Mouse (Mus musculus) lung, adult 10 weeks (tissue): ENCODE measurements around the gene Sumo1. TPM values are rescaled to one million over a fixed set of nuclear protein-coding genes. Genes with fewer than 3 reads are reported as not detected.

ENCODE experiments used
- polyA plus RNA-seq: library from polyadenylated mRNA; stranded (reverse); fragments of 350-450 nt; fragmentation: Illumina TruSeq; extraction: RNeasy Lipid Tissue Mini Kit (QIAGEN cat#74804); gene quantifications from one replicate; pipeline ENCODE4 v1.2.3, GENCODE M21; 2014; ENCODE audit warnings: low read depth, low replicate concordance; ENCODE audit not compliant: insufficient read depth

Gene Sumo1
- polyA plus RNA-seq = 135 TPM

GRCm38 (mm10) chr1:59670641-59671168, at the start of gene Sumo1:
Sumo1 (minus strand) TSS chr1:59670834.

DNA sequence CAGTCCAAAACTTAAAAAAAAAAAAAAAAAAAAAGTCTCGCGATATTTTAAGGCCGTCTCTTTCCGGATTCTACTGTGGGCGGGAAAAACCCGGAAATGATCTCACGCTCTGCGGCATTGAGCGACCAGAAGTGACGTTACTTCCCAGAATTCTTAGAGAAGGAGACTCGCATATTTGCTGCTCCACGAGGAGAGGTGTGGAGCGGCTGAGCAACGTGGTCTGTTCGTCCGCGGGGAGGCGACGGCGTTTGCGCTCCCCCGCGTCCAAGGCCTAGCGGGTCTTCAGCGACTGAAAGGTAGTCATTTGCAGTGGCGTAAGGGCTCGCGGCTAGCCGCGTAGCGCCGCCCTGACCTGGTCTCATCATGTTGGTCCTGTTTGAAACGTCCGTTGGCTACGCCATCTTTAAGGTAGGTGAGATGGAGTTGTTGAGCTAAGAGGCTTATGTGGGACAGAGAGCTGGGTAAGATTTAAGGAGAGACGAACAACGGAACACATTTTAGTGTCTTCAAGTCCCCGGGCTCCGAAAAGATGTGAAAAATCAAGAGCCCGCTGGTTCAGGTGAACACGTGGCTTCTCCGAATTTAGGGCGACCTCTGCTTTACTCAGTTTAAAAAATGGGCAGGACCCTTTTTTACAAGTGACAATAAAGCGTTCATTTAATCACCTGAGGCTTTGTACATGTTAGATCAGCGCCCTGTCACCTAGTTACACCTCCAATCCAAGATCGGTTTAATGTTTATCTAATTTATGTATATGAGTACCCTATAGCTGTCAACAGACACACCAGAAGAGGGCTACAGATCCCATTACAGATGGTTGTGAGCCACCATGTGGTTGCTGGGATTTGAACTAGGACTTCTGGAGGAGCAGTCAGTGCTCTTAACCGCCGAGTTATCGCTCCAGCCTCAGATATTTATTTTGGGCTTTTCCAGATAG, 14.5 kb upstream of the Sumo1 start, which contains the start of gene Nop58:
TSS of gene Nop58 (plus strand) at position 153 of the 937 bp plus-strand sequence.

Other genes starting within 250 kb of the Sumo1 start
- 9.7 TPM for gene Fzd7, start 188.4 kb downstream of the Sumo1 start, polyA plus RNA-seq
- gene Gm973, start 154.6 kb downstream of the Sumo1 start, polyA plus RNA-seq = 4.8 TPM
- gene Nop58, start 14.1 kb upstream of the Sumo1 start, polyA plus RNA-seq = 32.2 TPM
- 40.7 TPM for gene Bmpr2, start 92.6 kb upstream of the Sumo1 start, polyA plus RNA-seq
- 14.1 TPM for gene Fam117b, start 242.2 kb upstream of the Sumo1 start, polyA plus RNA-seq